Mouse (Mus musculus) colon, adult 2 months (tissue): ENCODE results near the gene Habp2. TPM values are rescaled to one million over a fixed set of nuclear protein-coding genes. Genes with fewer than 3 reads are reported as not detected.

Source experiments
- polyA plus RNA-seq: library from polyadenylated mRNA; depleted of rRNA; stranded (reverse); fragments of >200 nt; gene quantifications from 2 replicates; pipeline ENCODE4 v1.2.3, GENCODE M21; 2012; rRNA removed

Habp2 gene
- 0.62 TPM in 1 of 2 replicates, not detected in the other for polyA plus RNA-seq

DNA sequence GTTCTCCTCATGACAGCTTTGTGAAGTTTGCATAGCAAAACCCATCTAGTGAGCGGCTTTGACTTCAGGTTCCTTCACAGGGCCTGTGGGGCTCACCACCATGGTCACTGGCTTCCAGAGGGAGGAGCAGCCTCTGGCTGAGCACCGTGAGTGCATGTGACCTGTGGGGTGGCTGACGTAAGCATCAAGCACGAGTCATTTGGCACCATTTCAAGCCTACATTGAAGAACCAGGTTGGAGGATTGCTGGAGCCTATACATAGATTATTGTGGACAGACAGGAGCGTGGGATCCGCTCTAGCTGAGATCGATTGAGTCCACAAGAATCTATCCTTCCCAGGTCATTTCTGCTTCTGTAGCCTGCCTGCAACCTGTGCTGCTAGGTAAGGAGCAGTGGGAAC, at the start of gene Habp2:
Habp2 (plus strand) TSS at position 272 of the 400 bp plus-strand sequence.

Other genes starting within 250 kb of the Habp2 start
- 4.6 and 5.2 TPM in 2 replicates for gene Nrap, start 102.9 kb downstream of the Habp2 start, polyA plus RNA-seq
- gene Casp7, start 110.0 kb downstream of the Habp2 start, polyA plus RNA-seq: 53.5 and 61.3 TPM in 2 replicates
- 0.22 and 0.31 TPM in 2 replicates for gene Plekhs1, start 174.5 kb downstream of the Habp2 start, polyA plus RNA-seq